Mouse (Mus musculus) layer of hippocampus, adult 18-20 months (tissue): ENCODE measurements around the gene Slc30a2. TPM values are rescaled to one million over a fixed set of nuclear protein-coding genes. Genes with fewer than 3 reads are reported as not detected.
"Not testable (repeated sequence)": the region's sequence is repeated elsewhere in the genome, so short reads cannot be mapped to it uniquely, and the experiment has no call there.

ENCODE experiments used
- DNase-seq, 2 experiments: peaks; one replicate each; pipeline ENCODE4 v3.0.0; 2022; ENCODE audit warnings: low spot score in 2 of 2
- total RNA-seq, 2 experiments: library from RNA; stranded (reverse); gene quantifications; 2 replicates each; pipeline ENCODE4 v1.2.3; 2021

Gene Slc30a2
- total RNA-seq, 2 experiments from 2014 or later, result 0.10 TPM; not detected in 1

DNA sequence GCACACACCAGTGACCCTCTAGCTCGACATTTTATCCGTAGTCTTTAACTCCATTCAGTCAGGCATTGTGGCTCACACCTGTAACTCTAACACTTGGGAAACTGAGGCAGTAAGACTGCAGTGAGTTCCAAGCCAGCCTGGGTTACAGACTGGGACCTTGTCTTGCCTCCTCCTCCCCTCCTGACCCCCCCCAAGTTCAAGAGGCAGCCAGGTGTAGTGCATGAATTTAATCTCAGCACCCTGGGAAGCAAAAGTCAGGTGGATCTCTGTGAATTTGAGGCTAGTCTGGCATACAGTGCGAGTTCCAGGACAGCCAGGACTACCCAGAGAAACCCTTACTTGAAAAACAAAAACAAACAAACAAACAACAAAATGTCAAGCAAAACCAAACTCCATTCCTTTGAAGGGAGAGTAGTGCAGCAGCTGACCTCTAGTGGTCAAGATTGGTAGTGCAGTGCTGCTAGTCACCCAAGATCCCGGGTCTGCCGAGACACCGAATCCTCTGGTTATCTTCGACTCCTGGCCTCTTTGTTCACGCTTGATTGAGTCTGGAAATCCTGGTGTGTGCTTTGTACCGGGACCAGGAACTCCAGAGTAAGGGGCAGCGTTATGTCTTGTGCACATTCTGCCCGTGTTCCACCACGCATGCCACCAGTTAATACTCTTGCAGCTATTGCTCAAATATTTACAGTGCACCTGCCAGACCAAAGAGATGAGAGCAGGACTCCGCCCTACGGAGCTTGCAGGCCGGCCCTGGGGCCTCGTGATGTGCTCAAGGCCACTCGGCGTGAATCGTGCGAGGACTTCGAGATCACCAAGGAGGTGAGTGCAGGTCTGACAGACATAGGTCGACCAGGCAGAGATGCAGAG lies 13.8 kb downstream of the Slc30a2 start:
- peak; percentile 50 to 90 for DNase-seq

DNA sequence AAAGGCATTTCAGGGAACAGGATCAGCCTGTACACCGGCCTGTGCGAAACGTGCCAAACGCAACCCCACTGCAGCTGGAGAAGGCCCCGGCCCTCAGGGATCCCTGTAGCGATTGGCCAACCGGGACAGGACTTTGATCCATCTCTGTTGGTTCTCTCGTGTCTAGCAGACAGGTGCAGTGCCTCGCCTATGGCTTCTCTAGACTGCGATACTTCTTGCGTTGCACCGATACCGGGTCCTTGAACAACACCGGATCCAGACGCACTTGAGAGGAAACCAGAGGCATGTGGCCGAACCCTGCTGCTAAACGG lies 14.4 kb downstream of the Slc30a2 start:
- DNase-seq, result no peak

DNA sequence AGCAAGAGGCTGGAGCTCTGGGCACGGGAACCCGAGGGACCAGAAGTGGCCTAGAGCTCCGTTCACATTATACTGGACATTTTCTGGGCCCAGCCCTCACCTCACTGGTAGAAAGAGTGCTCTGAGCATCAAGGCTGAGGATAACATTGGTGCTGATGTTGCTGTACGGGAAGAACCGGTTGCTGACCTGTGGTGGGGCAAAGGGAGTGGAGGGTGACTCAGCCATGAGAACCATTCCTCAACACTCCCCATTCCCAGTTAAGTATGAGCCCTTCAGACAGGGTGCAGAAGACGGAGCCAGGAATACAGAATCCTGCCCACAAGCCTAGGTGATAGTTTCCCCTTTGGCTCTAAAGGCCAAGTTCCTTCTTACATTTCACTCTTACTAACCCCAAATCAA lies 16.7 kb downstream of the Slc30a2 start:
- DNase-seq, result no peak

DNA sequence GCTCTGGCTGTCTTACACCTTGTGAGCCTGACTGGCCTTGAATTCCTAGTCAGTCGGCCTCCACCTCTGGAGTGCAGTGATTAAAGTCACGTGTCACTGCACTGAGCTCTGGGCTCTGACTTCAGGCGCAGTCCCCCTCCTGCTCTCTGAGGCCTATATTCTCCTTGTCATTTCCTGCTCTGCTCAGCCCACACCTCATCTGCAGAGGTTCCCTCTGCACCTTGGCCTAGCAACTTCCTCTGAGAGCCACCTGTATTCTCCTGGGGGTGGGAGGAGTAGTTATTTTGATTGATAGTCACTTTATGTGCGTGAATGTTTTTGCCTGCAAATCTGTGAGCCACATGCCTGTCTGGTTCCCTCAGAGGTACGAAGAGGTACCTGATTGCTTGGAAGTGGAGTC lies 18.2 kb downstream of the Slc30a2 start:
- DNase-seq, result no peak

DNA sequence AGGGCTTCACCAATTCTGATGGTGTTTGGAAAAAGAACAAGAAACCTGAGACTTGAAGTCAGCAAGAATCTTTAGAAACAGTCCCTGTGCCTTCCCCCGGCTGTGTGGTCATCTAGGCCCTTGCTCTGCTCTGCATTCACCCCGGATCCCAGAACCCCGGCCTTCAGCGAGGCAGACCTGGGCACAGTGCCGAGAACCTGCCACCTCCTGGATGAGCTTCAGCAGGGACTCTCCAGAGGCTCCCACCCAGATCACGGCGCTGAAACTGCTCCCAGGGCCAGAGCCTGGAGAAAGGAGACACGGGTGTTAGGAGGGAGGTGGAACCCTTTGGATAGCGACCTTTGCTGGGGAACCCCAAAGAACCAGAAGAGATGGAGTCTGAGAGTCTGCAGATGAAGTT lies 19.1 kb downstream of the Slc30a2 start:
- DNase-seq, result no peak

DNA sequence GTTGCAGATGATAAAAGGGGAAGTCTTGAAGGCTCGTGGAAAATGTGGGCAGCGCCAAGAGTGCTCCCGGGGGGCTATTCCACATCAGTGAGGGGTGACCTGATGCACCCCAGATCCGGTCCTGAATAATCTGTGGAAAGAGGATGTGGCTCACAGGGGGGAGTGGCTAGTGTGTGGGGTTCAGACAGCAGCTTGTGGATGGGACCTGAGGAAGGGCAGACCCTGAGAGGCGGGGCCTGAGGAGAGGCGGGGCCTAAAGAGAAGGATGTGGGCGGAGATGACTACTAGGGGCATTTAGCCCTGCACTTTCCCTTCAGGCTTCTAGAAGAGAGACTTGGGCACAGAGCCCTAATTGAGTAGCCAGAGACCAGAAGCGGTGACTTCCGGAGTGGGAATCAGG lies 19.6 kb downstream of the Slc30a2 start:
- DNase-seq, result no peak

DNA sequence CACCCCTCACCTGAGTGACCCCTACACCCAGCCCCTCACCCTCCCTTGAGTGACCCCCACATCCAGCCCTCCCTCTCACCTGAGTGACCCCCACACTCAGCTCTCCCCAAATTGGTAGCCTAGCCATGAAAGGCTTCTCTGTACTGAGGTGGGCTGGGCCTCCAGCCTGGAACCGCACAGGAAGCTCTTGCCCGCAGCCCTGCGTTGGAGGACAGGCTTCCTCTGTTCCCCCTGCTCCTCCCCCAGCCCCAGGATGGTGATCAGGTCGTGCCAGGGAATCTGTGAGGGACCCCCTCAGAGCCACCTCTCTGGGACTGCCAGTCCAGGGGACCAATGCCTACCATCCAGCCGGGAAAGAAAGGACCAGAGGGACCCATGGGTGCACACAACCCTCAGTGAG lies 22.3 kb downstream of the Slc30a2 start:
- no peak for DNase-seq

DNA sequence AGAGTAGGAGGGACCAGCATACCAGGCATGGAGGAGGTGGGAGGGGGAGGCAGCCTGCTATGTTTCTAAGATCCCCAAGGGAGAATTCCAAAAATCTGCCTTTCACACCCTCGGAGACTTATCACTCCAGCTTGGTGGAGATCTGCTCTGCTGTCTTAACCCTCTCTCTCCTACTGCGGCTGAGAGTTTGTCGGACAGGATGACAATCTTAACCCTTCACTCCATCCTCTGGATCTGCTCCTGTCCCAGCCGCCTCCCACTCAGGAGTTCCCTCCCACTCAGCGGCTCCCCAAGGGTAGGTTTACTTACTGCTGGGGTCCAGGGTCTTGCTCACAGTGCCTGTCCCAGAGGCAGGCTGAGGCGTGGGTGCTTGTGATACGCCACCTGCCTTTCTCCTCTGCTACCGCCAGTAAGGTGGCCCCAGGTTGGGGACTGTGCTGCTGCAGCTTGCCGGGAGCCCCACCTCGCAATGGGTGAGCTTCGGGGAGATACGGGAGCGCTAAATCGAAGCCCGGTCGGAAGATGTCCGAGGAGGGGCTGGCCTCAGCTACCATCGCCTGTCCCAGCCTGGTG lies 27.8 kb downstream of the Slc30a2 start:
- peak; percentile 70 to 87 for DNase-seq

DNA sequence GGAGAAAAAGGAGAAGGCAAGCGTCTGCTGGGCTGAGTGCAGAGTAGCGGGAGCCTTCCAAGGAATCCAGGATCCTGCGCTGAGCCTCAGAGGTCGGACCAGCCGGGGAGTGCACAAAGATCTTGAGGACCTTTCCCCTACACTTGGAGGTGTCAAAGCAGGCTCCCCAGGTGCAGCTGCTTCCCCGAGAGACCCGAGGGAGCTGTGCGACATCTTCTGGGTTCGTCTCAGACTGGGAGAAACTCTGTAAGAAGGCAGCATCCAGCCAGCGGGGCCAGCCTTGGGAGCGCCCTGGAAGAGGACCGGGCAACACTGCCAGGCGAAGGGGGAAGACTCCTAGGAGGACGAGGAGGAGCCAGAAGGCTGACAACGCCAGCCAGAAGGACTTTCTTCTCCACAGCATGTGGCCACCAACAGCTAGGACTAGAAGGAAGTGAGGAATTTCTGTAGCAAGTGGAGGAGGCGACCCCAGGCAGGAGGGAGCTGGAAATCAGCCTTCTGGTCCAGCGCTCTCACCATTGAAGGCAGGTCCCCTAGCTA lies 28.4 kb downstream of the Slc30a2 start:
- DNase-seq, result peak in 1 of 2 experiments; percentile 51

DNA sequence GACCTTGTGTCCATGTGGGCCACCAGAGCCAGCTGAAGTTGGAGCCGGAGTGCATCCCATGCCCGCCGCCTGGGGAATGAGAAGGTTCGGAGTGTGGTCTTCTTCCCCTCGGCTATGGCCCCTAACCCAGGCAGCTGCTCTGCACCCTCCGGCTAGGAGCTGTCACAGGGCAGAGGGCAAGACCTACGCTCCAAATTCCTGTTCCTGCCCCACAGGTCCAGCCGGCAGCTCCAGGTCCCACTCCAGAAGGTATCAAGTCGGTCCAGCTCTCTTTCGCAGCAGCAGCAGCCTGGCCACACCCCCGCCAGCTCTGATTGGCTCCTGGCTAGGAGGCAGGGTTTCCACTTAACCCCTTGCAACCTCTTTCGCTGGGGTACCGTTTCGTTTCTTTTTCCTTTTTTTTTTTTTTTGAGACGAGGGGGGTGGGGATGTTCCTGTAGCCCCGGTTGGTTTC lies 29.3 kb downstream of the Slc30a2 start:
- peak; percentile 80 to 90 for DNase-seq

DNA sequence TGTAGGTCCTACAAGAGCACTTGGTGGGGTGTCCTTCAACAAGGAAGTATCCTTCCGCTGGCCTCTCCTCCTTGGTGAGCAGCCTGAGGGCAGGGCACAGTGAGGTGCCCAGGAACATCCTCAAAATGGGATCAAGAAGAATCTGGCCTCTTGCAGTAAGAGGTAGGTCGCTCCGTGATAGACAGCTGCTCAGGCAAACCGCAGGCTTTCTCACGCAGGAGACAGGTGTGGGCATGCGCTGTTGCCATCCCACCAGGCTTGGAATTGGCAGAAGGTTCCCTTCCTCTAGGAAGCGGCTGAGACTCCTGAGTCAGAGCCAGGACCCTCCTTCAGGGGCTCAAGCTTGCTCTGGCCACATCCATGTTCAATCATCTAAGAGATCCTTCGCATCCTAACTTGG lies 30.3 kb downstream of the Slc30a2 start:
- DNase-seq, result peak in 1 of 2 experiments; percentile 33

DNA sequence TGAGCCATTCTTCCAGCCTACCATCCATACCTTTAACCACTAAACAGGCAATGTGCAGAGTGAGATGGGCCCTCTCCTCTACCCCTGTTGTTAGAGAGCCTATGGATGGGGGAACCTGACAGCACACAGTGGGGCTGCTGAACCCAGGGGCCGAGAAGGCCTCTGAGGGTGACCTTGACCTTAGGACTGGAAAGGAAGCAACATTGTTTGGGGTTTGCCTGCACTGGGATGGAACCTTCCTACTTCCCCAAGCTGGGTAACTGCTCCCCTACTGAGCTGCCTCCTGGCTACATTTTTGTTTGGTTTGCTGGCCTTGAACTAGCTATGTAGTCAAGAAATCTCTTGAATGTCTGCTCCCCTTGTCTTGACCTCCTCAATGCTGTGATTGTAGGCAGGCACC lies 31.3 kb downstream of the Slc30a2 start:
- DNase-seq, result no peak

DNA sequence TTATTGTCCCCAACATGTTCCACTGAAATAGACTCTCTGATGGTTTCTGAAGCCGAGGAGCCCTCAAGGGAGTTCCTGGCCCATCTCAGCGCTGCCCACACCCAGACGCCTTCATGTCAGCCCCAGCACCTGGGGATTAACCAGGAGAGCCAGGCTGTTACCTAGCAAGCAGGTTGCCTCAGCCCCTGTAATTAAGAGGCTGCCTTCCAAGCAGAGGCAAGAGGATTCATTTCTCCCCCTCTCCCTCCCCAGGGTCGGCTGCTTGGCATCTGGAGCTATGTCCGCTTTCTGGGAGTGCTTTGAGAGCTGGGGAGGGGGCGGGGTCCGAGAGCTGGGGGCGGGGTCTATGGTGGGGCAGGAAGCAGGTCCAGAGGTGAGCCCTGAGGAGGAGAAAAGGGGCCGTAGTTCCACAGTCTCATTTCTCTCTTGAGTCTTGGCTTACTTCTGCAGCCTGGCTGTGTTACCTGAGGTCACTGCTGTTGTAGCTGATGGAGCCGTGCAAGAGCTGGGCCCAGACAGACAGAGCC lies 35.2 kb downstream of the Slc30a2 start:
- DNase-seq, result no peak

DNA sequence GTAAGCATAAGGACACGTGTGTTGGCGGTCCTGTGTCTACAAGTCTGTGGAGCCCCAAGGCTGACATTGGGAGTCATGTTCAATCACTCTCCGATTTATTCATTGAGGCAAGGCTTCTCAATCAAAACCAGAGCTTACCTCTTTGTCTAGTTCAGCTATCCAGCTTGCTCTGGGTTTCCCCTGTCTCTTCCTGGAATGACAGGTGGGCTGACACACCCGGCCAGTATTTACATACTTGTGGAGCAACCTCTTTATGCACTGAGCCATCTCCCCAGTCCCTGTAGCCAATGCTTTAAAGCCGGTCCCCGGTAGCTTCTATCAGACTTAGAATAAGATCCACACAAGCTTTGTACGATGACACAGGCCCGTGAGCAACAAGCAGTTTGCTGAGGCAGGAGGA lies 36.5 kb downstream of the Slc30a2 start:
- no peak for DNase-seq

DNA sequence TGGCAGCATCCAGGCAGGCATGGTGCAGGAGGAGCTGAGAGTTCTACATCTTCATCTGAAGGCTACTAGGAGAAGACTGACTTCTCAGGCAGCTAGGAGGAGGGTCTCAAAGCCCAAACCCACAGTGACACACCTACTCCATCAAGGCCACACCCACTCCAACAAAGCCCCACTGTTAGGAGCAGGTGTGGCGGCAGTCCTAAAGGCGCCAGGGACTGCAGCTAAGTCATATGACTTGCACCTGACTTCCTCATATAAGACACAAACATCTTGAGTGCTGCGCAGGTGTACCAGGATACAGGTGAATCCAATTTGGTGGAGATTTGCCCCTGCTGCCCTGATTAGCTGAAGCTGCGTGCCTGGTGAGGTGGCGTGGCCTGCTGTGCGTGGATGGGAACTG lies 40.8 kb downstream of the Slc30a2 start, which contains the start of gene Extl1:
TSS of gene Extl1 (minus strand) at position 101 of the 400 bp plus-strand sequence.
- DNase-seq, result not testable (repeated sequence)

DNA sequence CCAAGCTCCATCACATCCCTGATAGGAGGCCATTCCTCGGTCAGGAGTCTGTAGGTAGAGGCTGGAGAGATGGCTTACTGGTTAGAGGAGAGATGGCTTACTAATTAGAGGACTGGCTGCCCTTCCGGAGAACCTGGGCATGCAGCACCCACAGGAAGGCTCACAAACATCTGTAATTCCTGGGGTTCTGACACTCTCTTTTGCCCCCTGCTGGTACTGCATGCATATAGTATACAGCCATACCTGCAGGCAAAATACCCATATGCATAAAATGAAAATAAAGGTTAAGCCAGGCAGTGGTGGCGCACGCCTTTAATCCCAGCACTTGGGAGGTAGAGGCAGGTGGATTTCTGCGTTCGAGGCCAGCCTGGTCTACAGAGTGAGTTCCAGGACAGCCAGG lies 44.3 kb downstream of the Slc30a2 start:
- DNase-seq, result no peak

DNA sequence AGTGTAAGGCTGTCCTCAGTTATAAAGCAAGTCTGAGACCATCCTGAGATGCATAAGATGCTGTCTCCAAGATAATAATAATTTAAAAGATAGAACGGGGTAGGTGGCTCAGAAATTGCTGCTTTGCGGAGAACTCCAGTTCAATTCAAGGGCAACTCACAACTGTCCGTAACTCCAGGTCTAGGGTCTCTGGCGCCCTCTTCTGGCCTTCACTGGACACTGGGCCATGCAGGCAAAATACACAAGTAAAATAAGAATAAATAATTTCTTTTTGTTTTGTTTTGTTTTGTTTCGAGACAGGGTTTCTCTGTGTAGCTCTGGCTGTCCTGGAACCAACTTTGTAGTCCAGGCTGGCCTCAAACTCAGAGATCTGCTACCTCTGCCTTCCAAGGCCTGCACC lies 45.4 kb downstream of the Slc30a2 start:
- peak in 1 of 2 experiments; percentile 73 for DNase-seq

DNA sequence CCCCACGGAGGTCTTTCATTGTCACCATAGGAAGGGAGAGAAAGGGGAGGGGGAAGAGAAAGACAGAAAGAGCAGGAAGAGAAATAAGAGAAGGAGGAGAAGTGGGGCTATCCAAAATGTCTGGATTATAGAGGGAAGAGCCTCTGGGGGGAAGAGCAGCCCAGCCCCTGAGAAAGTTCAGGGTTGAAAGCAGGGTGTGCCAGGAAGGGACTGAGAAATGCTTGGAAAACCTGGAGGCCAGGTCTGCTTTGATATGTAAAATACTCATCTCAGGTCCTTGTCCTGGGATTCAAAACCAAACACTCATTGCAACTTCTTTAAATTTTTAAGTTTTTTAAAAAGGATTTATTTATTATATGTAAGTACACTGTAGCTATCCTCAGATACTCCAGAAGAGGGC lies 48.7 kb downstream of the Slc30a2 start:
- DNase-seq, result no peak

DNA sequence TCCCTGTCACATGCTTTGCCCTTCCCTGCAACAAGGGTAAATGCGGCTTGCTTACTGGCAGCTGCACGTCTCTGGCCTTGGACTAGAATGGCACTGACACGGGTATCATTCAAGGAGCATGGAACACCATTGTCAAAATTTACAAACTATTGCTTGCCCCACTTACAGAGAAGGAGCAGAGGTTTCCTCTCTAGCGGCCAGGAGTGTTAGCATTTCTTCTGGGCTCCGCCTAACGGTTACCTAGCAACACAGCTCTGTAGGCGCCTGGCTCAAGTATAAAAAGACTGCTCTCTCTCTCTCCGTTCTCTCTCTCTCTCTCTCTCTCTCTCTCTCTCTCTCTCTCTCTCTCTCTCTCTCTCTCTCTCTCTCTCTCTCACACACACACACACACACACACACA lies 49.6 kb downstream of the Slc30a2 start:
- no peak for DNase-seq

DNA sequence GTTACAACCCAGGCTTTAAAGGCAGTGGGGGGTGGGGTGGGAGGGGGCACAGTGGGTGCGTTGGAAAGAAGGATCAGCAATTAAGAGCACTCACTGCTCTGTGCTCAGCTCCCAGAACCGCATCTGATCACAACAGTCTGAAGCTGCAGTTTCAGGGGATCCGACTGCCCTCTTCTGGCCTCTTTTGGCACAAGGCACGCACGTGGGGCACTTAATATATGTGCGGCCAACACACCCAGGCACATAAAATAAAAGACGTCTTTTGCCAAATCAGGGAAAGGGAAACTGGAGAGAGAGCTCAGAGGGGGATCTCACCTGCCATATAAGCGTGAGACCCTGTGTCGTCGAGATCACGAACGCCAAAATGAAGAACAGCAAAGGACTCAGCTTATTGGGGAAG lies 50.0 kb downstream of the Slc30a2 start:
- DNase-seq, result no peak

DNA sequence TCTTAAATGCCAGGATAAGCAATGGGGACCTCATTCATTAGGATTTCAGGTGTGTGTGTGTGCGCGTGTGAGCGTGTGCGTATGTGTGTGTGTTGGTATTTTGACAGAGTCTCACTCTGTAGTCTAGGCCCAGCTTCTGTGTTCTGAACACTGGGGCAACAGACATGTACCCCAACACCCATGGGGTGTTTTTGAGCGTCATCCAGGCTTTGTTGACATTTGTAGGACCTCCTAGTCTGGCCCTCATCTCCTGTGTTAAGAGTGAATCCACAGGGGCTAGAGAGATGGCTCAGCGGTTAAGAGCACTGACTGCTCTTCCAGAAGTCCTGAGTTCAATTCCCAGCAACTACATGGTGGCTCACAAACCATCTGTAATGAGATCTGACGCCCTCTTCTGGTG lies 52.2 kb downstream of the Slc30a2 start:
- DNase-seq, result no peak
